Mouse (Mus musculus): ENCODE measurements around the gene Ankle2. TPM values are rescaled to one million over a fixed set of nuclear protein-coding genes. Genes with fewer than 3 reads are reported as not detected.

Gene Ankle2
- polyA plus RNA-seq, 2 experiments: 20.5 to 31.8 TPM

- Histone ChIP-seq H3K4me2 (replicated peaks; ENCODE audit: low read depth, low read length, severe bottlenecking) (no peak overlapping the region), H3K4me1 (ENCODE audit: control insufficient read depth, insufficient read depth, low read length) (no peaks in the 10 kb centered on the region), H3K36me3 (ENCODE audit: control insufficient read depth, insufficient read depth, low read length) (peaks cover 96% of the 10 kb centered on the region), H3K4me3 (replicated peaks; ENCODE audit: low read length) (no peak overlapping the region), H3K9ac (ENCODE audit: low read depth, low read length, severe bottlenecking) (no peak overlapping the region), H3K9me3 (ENCODE audit: control insufficient read depth, low read length) (no peaks in the 10 kb centered on the region), H3K27me3 (ENCODE audit: control insufficient read depth, insufficient read depth, low read length) (no peaks in the 10 kb centered on the region), H3K27ac (replicated peaks; ENCODE audit: low read depth, low read length) (no peak overlapping the region)
- no peak for DNase-seq (ENCODE audit: low spot score)
- no peak for TF ChIP-seq POLR2A (IDR thresholded peaks at IDR 0.05; ENCODE audit: borderline replicate concordance, extremely low read depth, insufficient read depth, insufficient read length)
- 92% methylated on average over 3 of the region's 3 CpGs for WGBS
- ATAC-seq (ENCODE audit: low FRiP score, low read depth): no peak
Observed at GRCm38 (mm10) chr5:110216780-110217179, 14.0 kb upstream of the Ankle2 start.

GRCm38 (mm10) chr5:110220331-110220730 is 10.5 kb upstream of the Ankle2 start:
- peaks cover 88% of the 10 kb centered on the region for H3K36me3 ChIP-seq (ENCODE audit: control insufficient read depth, insufficient read depth, low read length)
- no peak overlapping the region for H3K4me2 ChIP-seq (replicated peaks; ENCODE audit: low read depth, low read length, severe bottlenecking)
- no peak overlapping the region for H3K4me3 ChIP-seq (replicated peaks; ENCODE audit: low read length)
- no peak for ATAC-seq (ENCODE audit: low FRiP score, low read depth)
- WGBS: 95% methylated on average over 4 of the region's 4 CpGs
- DNase-seq (ENCODE audit: low spot score): no peak
- H3K9me3 ChIP-seq (ENCODE audit: control insufficient read depth, low read length): no peaks in the 10 kb centered on the region
- H3K27ac ChIP-seq (replicated peaks; ENCODE audit: low read depth, low read length): no peak overlapping the region
- TF ChIP-seq POLR2A (IDR thresholded peaks at IDR 0.05; ENCODE audit: borderline replicate concordance, extremely low read depth, insufficient read depth, insufficient read length): no peak
- H3K4me1 ChIP-seq (ENCODE audit: control insufficient read depth, insufficient read depth, low read length): no peaks in the 10 kb centered on the region
- no peaks in the 10 kb centered on the region for H3K27me3 ChIP-seq (ENCODE audit: control insufficient read depth, insufficient read depth, low read length)
- H3K9ac ChIP-seq (ENCODE audit: low read depth, low read length, severe bottlenecking): no peak overlapping the region

GRCm38 (mm10) chr5:110222757-110223156 is 8.0 kb upstream of the Ankle2 start:
- H3K9me3 ChIP-seq (ENCODE audit: control insufficient read depth, low read length): no peaks in the 10 kb centered on the region
- H3K27me3 ChIP-seq (ENCODE audit: control insufficient read depth, insufficient read depth, low read length): no peaks in the 10 kb centered on the region
- H3K4me3 ChIP-seq (replicated peaks; ENCODE audit: low read length): no peak overlapping the region
- H3K36me3 ChIP-seq (ENCODE audit: control insufficient read depth, insufficient read depth, low read length): peaks cover 70% of the 10 kb centered on the region
- ATAC-seq (ENCODE audit: low FRiP score, low read depth) (no peak), DNase-seq (ENCODE audit: low spot score) (no peak)
- 88% methylated on average over 6 of the region's 6 CpGs for WGBS
- no peak for TF ChIP-seq POLR2A (IDR thresholded peaks at IDR 0.05; ENCODE audit: borderline replicate concordance, extremely low read depth, insufficient read depth, insufficient read length)
- H3K4me1 ChIP-seq (ENCODE audit: control insufficient read depth, insufficient read depth, low read length): no peaks in the 10 kb centered on the region
- H3K9ac ChIP-seq (ENCODE audit: low read depth, low read length, severe bottlenecking): no peak overlapping the region
- no peak overlapping the region for H3K27ac ChIP-seq (replicated peaks; ENCODE audit: low read depth, low read length)
- H3K4me2 ChIP-seq (replicated peaks; ENCODE audit: low read depth, low read length, severe bottlenecking): no peak overlapping the region

- 86% methylated on average over 3 of the region's 3 CpGs for WGBS
Observed at GRCm38 (mm10) chr5:110225056-110225455, 5.7 kb upstream of the Ankle2 start.

GRCm38 (mm10) chr5:110227336-110227883 is 3.4 kb upstream of the Ankle2 start:
- 39% methylated on average over 1 of the region's 1 CpGs for WGBS
- DNase-seq (ENCODE audit: low spot score): no peak

More at GRCm38 (mm10) chr5:110225056-110225455, 5.7 kb upstream of the Ankle2 start:
- peaks cover 48% of the 10 kb centered on the region for H3K36me3 ChIP-seq (ENCODE audit: control insufficient read depth, insufficient read depth, low read length)
- H3K27ac ChIP-seq (replicated peaks; ENCODE audit: low read depth, low read length): no peak overlapping the region
- DNase-seq (ENCODE audit: low spot score): no peak
- H3K9ac ChIP-seq (ENCODE audit: low read depth, low read length, severe bottlenecking): no peak overlapping the region
- no peaks in the 10 kb centered on the region for H3K9me3 ChIP-seq (ENCODE audit: control insufficient read depth, low read length)
- no peak for TF ChIP-seq POLR2A (IDR thresholded peaks at IDR 0.05; ENCODE audit: borderline replicate concordance, extremely low read depth, insufficient read depth, insufficient read length)
- peaks cover 3% of the 10 kb centered on the region; the same call in 1 of the 2 replicates for H3K4me1 ChIP-seq (ENCODE audit: control insufficient read depth, insufficient read depth, low read length)
- ATAC-seq (ENCODE audit: low FRiP score, low read depth): no peak
- H3K4me3 ChIP-seq (replicated peaks; ENCODE audit: low read length): no peak overlapping the region
- no peak overlapping the region for H3K4me2 ChIP-seq (replicated peaks; ENCODE audit: low read depth, low read length, severe bottlenecking)
- no peaks in the 10 kb centered on the region for H3K27me3 ChIP-seq (ENCODE audit: control insufficient read depth, insufficient read depth, low read length)

More at GRCm38 (mm10) chr5:110227336-110227883, 3.4 kb upstream of the Ankle2 start:
- ATAC-seq (ENCODE audit: low FRiP score, low read depth): no peak
- Histone ChIP-seq H3K27me3 (ENCODE audit: control insufficient read depth, insufficient read depth, low read length) (no peaks in the 10 kb centered on the region), H3K4me1 (ENCODE audit: control insufficient read depth, insufficient read depth, low read length) (peaks cover 14% of the 10 kb centered on the region), H3K27ac (replicated peaks; ENCODE audit: low read depth, low read length) (no peak overlapping the region), H3K4me3 (replicated peaks; ENCODE audit: low read length) (no peak overlapping the region), H3K9ac (ENCODE audit: low read depth, low read length, severe bottlenecking) (no peak overlapping the region), H3K36me3 (ENCODE audit: control insufficient read depth, insufficient read depth, low read length) (peaks cover 25% of the 10 kb centered on the region), H3K9me3 (ENCODE audit: control insufficient read depth, low read length) (no peaks in the 10 kb centered on the region), H3K4me2 (replicated peaks; ENCODE audit: low read depth, low read length, severe bottlenecking) (no peak overlapping the region)
- TF ChIP-seq POLR2A (IDR thresholded peaks at IDR 0.05; ENCODE audit: borderline replicate concordance, extremely low read depth, insufficient read depth, insufficient read length): no peak
